Mouse (Mus musculus) adrenal gland, postnatal 36 days (tissue): Measurements from ENCODE around the gene Gm11273. TPM values are rescaled to one million over a fixed set of nuclear protein-coding genes. Genes with fewer than 3 reads are reported as not detected.
"Not testable (repeated sequence)": the region's sequence is repeated elsewhere in the genome, so short reads cannot be mapped to it uniquely, and the experiment has no call there.

Experiments
- DNase-seq, 2 experiments: peaks; one replicate each; pipeline ENCODE4 v3.0.0; 2021; ENCODE audit warnings: mixed read lengths in 1 of 2
- long read RNA-seq, 2 experiments: library from polyadenylated mRNA; stranded (forward); transcript quantifications; one replicate each; pipeline ENCODE4 v2.0.0; 2021; ENCODE audit warnings: borderline sequencing depth in 2 of 2
- total RNA-seq, 2 experiments: library from RNA; stranded (reverse); gene quantifications; 2 replicates each; pipeline ENCODE4 v1.2.3; 2021

Gm11273 gene
- total RNA-seq, result 10 to 100 TPM; 89.0 to 99.3 TPM
- long read RNA-seq, experiment 1, transcript Gm11273-201 (1 exons, 390 nt), result major isoform, 234 of 234 reads
- long read RNA-seq, experiment 1, partial matches to known transcripts, result 0 of 234 reads
- long read RNA-seq, experiment 1, other reads (novel, unspliced or antisense), result 0 of 234 reads
- long read RNA-seq, experiment 2, transcript Gm11273-201 (1 exons, 390 nt), result major isoform, 125 of 125 reads
- long read RNA-seq, experiment 2, partial matches to known transcripts, result 0 of 125 reads
- long read RNA-seq, experiment 2, other reads (novel, unspliced or antisense), result 0 of 125 reads

GRCm38 (mm10) chr13:21501182-21501581, at the start of gene Gm11273:
Gene Gm11273, minus strand, starts transcription at chr13:21501418.
- DNase-seq, result not testable (repeated sequence)

GRCm38 (mm10) chr13:21550416-21551110, 49.3 kb upstream of the Gm11273 start:
- no peak for DNase-seq

GRCm38 (mm10) chr13:21549487-21549886, 48.3 kb upstream of the Gm11273 start:
- no peak for DNase-seq

GRCm38 (mm10) chr13:21542708-21543107, 41.5 kb upstream of the Gm11273 start, which contains the start of gene Olfr1366:
Gene Olfr1366, minus strand, starts transcription at chr13:21542808.
- DNase-seq, result no peak

- peak; percentile 90 to 92 for DNase-seq
Measured at GRCm38 (mm10) chr13:21530781-21531201, 29.6 kb upstream of the Gm11273 start, which contains the start of gene Zkscan8. Gene Zkscan8, minus strand, starts transcription at chr13:21531120.

GRCm38 (mm10) chr13:21530136-21530535, 28.9 kb upstream of the Gm11273 start:
- no peak for DNase-seq

- DNase-seq, result peak; percentile 87 to 92
Measured at GRCm38 (mm10) chr13:21506221-21506649, 5.0 kb upstream of the Gm11273 start.

GRCm38 (mm10) chr13:21502296-21502695, 1.1 kb upstream of the Gm11273 start:
- no peak for DNase-seq

- peak; percentile 15 to 25 for DNase-seq
Measured at GRCm38 (mm10) chr13:21495080-21495479, 6.1 kb downstream of the Gm11273 start, which contains the start of gene AK157302. Gene AK157302, plus strand, starts transcription at chr13:21495223.

- peak; percentile 34 to 55 for DNase-seq
Measured at GRCm38 (mm10) chr13:21492847-21493246, 8.4 kb downstream of the Gm11273 start.

GRCm38 (mm10) chr13:21486881-21487280, 14.3 kb downstream of the Gm11273 start:
- DNase-seq, result no peak

- DNase-seq, result peak; percentile 67 to 71
Measured at GRCm38 (mm10) chr13:21478759-21479670, 22.2 kb downstream of the Gm11273 start, which contains the start of the genes Zkscan4 and Gm10065. Gene Zkscan4, plus strand, starts transcription at chr13:21478907. Gene Gm10065, minus strand, starts transcription at chr13:21479441.

GRCm38 (mm10) chr13:21472427-21472826, 28.8 kb downstream of the Gm11273 start:
- DNase-seq, result no peak

GRCm38 (mm10) chr13:21469097-21469496, 32.1 kb downstream of the Gm11273 start:
- DNase-seq, result no peak

GRCm38 (mm10) chr13:21468061-21469019, 32.9 kb downstream of the Gm11273 start, which contains the start of gene Nkapl:
Gene Nkapl, minus strand, starts transcription at chr13:21468509.
- DNase-seq, result peak; percentile 92 to 93

- no peak for DNase-seq
Measured at GRCm38 (mm10) chr13:21467336-21467735, 33.9 kb downstream of the Gm11273 start.

- DNase-seq, result not testable (repeated sequence)
Measured at GRCm38 (mm10) chr13:21462516-21462915, 38.7 kb downstream of the Gm11273 start.

- DNase-seq, result no peak
Measured at GRCm38 (mm10) chr13:21456347-21456746, 44.9 kb downstream of the Gm11273 start.

GRCm38 (mm10) chr13:21454133-21454532, 47.1 kb downstream of the Gm11273 start:
- DNase-seq, result no peak

- DNase-seq, result peak; percentile 88 to 89
Measured at GRCm38 (mm10) chr13:21453449-21453848, 47.8 kb downstream of the Gm11273 start, which contains the start of gene Zscan26. Gene Zscan26, minus strand, starts transcription at chr13:21453730.
